Mouse (Mus musculus) liver, embryonic 14.5 days (tissue): ENCODE data around the gene Fam160a2. TPM values are rescaled to one million over a fixed set of nuclear protein-coding genes. Genes with fewer than 3 reads are reported as not detected.

Source experiments
- ATAC-seq: fragments of 200-750 bp; cut with Nextera tagmentation; 2 replicates; pipeline ENCODE4 v1.8.0; 2017; ENCODE audit warnings: moderate number of reproducible peaks, mild to moderate bottlenecking, moderate library complexity; ENCODE audit not compliant: insufficient read depth
- DNase-seq, 3 experiments: peaks; one replicate each; pipeline ENCODE4 v3.0.0-alpha.2; 2012 to 2013; ENCODE audit warnings: low read depth in 3 of 3, low spot score in 3 of 3
- H3K27ac ChIP-seq: fragments of 300-500 bp; sonication (generic); 2 replicates; pipeline ENCODE4 v1.5.1; 2014; ENCODE audit warnings: moderate library complexity, mild to moderate bottlenecking, control low read depth, inconsistent platforms
- H3K27me3 ChIP-seq: fragments of 300-500 bp; sonication (generic); 2 replicates; pipeline ENCODE4 v1.6.1; 2014; ENCODE audit warnings: mild to moderate bottlenecking, low read length, moderate library complexity; ENCODE audit not compliant: control insufficient read depth, insufficient read depth
- H3K36me3 ChIP-seq: fragments of 300-500 bp; sonication (generic); replicated peaks from 2 replicates; pipeline ENCODE4 v1.6.1; 2014; ENCODE audit warnings: low read depth; ENCODE audit not compliant: control insufficient read depth, insufficient read depth
- H3K4me1 ChIP-seq, 2 experiments: fragments of 200-500 bp in 1 of 2; fragments of 300-500 bp in 1 of 2; sonication (generic) in 1 of 2; replicated peaks; 2 replicates each; pipeline ENCODE4 v1.6.1; 2012 to 2014; ENCODE audit warnings: antibody characterized with exemption in 1 of 2, inconsistent platforms in 1 of 2, low read length in 1 of 2; ENCODE audit not compliant: control insufficient read depth in 2 of 2, insufficient read depth in 2 of 2
- H3K4me2 ChIP-seq: fragments of 300-500 bp; sonication (generic); 2 replicates; pipeline ENCODE4 v1.6.1; 2014; ENCODE audit warnings: low read depth, mild to moderate bottlenecking, control low read depth, moderate library complexity
- H3K4me3 ChIP-seq, 2 experiments: fragments of 200-500 bp in 1 of 2; fragments of 300-500 bp in 1 of 2; sonication (generic) in 1 of 2; 2 replicates each; pipeline ENCODE4 v1.5.1; 2012 to 2014; ENCODE audit warnings: low read depth in 2 of 2, low read length in 2 of 2, mild to moderate bottlenecking in 2 of 2, control low read depth in 1 of 2, inconsistent platforms in 1 of 2, moderate library complexity in 1 of 2; ENCODE audit not compliant: insufficient read depth in 1 of 2
- H3K9ac ChIP-seq: fragments of 300-500 bp; sonication (generic); replicated peaks from 2 replicates; pipeline ENCODE4 v1.6.1; 2014; ENCODE audit warnings: mild to moderate bottlenecking, control low read depth, moderate library complexity
- H3K9me3 ChIP-seq: fragments of 300-500 bp; sonication (generic); 2 replicates; pipeline ENCODE4 v1.6.1; 2016; ENCODE audit warnings: low read length, mixed read lengths; ENCODE audit not compliant: control insufficient read depth
- CTCF ChIP-seq: IDR thresholded peaks from 2 replicates; pipeline ENCODE4 v1.5.1; 2016; ENCODE audit warnings: antibody characterized with exemption, low read depth, control low read depth
- EP300 ChIP-seq: IDR thresholded peaks from 2 replicates; pipeline ENCODE4 v1.6.1; 2016; ENCODE audit warnings: antibody characterized with exemption, low read depth
- WGBS: fragments of 180-500 bp; shearing (Covaris S2); extraction: QIAGEN DNeasy Blood & Tissue Kit; methylation state at CpG from one replicate; pipeline ENCODE4 v1.1.7; 2014; ENCODE audit not compliant: insufficient replicate concordance; 5-methylcytosine and 5-hydroxymethylcytosine counted together
- polyA plus RNA-seq, 2 experiments: library from polyadenylated mRNA; depleted of rRNA in 1 of 2; stranded (reverse) in 1 of 2; unstranded in 1 of 2; fragments of >200 nt; fragmentation: Nextera tagmentation in 1 of 2; extraction: Ambion mirVana in 1 of 2; gene quantifications; 2 replicates each; pipeline versions ENCODE4 v1.2.1 to v1.2.3; 2012 to 2014

Fam160a2 gene
- polyA plus RNA-seq, 2 experiments = 7.4 to 8.1 TPM

DNA sequence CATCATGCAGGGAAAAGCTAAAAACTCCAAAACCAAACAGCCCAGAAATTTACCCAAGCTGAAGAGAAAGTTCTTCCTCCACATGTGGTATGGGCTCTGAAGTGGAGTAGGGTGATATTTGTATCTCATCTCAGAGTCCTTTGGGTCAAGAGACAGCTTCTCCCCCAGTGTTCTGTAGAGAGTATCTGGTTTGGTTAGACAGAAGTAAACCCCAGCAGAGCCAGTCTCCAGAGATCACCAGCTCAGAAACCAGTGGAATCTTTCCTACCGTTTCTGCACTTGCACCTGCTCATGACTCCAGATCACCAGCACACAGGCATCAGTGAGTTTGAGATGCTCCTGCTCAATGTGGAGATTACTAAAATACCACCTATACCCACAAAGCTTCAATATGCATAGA is 65.8 kb downstream of the Fam160a2 start, which contains the start of gene Olfr690:
TSS of gene Olfr690 (minus strand) at position 101 of the 400 bp plus-strand sequence.
- TF ChIP-seq CTCF (no peak), EP300 (no peak)
- no peak within 1 kb of the TSS for H3K9ac ChIP-seq
- no peak within 1 kb of the TSS for H3K4me2 ChIP-seq
- 64% methylated on average over 1 of the region's 1 CpGs for WGBS
- H3K36me3 ChIP-seq = no peaks in the 10 kb centered on the region
- no peaks in the 10 kb centered on the region for H3K9me3 ChIP-seq
- H3K27ac ChIP-seq = no peak within 1 kb of the TSS
- ATAC-seq = no peak
- no peaks in the 10 kb centered on the region for H3K27me3 ChIP-seq
- H3K4me3 ChIP-seq = no peak within 1 kb of the TSS
- DNase-seq = no peak
- no peaks in the 10 kb centered on the region for H3K4me1 ChIP-seq

DNA sequence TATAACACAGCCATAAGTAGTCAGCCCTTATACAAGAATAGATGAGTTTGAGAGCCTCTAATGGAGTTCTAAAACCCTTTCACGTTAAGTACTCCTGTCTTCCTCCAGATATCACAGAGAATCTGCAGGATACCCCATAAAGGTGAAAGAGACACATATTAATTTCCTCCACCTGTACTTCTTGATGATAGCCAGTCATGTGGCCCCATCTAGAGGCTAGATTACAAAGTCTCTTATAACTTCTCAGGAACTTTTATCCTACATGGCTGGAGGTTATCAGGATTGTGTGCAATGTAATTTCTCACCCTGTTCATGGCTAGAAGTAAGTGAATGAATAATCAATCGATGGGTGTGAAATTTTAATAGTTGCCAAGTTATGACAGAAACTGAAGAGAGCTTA is 74.6 kb downstream of the Fam160a2 start:
- ATAC-seq (no peak), DNase-seq (no peak)
- Histone ChIP-seq H3K4me1 (no peaks in the 10 kb centered on the region), H3K4me3 (no peak overlapping the region), H3K27me3 (no peaks in the 10 kb centered on the region), H3K27ac (no peak overlapping the region), H3K9ac (no peak overlapping the region), H3K9me3 (no peaks in the 10 kb centered on the region), H3K36me3 (no peaks in the 10 kb centered on the region), H3K4me2 (no peak overlapping the region)
- 47% methylated on average over 2 of the region's 2 CpGs for WGBS
- TF ChIP-seq CTCF (no peak), EP300 (no peak)

Other genes starting within 250 kb of the Fam160a2 start
- gene Olfr684, start 236.4 kb downstream of the Fam160a2 start, polyA plus RNA-seq (2012; rRNA removed) = not detected in 2 replicates
- not detected in 2 replicates for gene Olfr684, start 236.4 kb downstream of the Fam160a2 start, polyA plus RNA-seq (2014; fragmentation: Nextera tagmentation; extraction: Ambion mirVana)
- gene Olfr685, start 214.0 kb downstream of the Fam160a2 start, polyA plus RNA-seq (2012; rRNA removed) = not detected in 2 replicates
- not detected in 2 replicates for gene Olfr685, start 214.0 kb downstream of the Fam160a2 start, polyA plus RNA-seq (2014; fragmentation: Nextera tagmentation; extraction: Ambion mirVana)
- not detected in 2 replicates for gene Olfr686, start 192.6 kb downstream of the Fam160a2 start, polyA plus RNA-seq (2012; rRNA removed)
- not detected in 2 replicates for gene Olfr686, start 192.6 kb downstream of the Fam160a2 start, polyA plus RNA-seq (2014; fragmentation: Nextera tagmentation; extraction: Ambion mirVana)
- gene Olfr688, start 112.0 kb downstream of the Fam160a2 start, polyA plus RNA-seq (2012; rRNA removed) = not detected in 2 replicates
- not detected in 2 replicates for gene Olfr688, start 112.0 kb downstream of the Fam160a2 start, polyA plus RNA-seq (2014; fragmentation: Nextera tagmentation; extraction: Ambion mirVana)
- gene Olfr689, start 88.9 kb downstream of the Fam160a2 start, polyA plus RNA-seq (2012; rRNA removed) = not detected in 2 replicates
- not detected in 2 replicates for gene Olfr689, start 88.9 kb downstream of the Fam160a2 start, polyA plus RNA-seq (2014; fragmentation: Nextera tagmentation; extraction: Ambion mirVana)
- gene Olfr690, start 66.0 kb downstream of the Fam160a2 start, polyA plus RNA-seq (2012; rRNA removed) = not detected in 2 replicates
- gene Olfr690, start 66.0 kb downstream of the Fam160a2 start, polyA plus RNA-seq (2014; fragmentation: Nextera tagmentation; extraction: Ambion mirVana) = not detected in 2 replicates
- not detected in 2 replicates for gene Olfr691, start 57.8 kb downstream of the Fam160a2 start, polyA plus RNA-seq (2012; rRNA removed)
- gene Olfr691, start 57.8 kb downstream of the Fam160a2 start, polyA plus RNA-seq (2014; fragmentation: Nextera tagmentation; extraction: Ambion mirVana) = not detected in 2 replicates
- gene Olfr692, start 31.8 kb downstream of the Fam160a2 start, polyA plus RNA-seq (2012; rRNA removed) = not detected in 2 replicates
- gene Olfr692, start 31.8 kb downstream of the Fam160a2 start, polyA plus RNA-seq (2014; fragmentation: Nextera tagmentation; extraction: Ambion mirVana) = not detected in 2 replicates
- gene Gm5901, start 25.0 kb downstream of the Fam160a2 start, polyA plus RNA-seq (2012; rRNA removed) = not detected in 2 replicates
- gene Gm5901, start 25.0 kb downstream of the Fam160a2 start, polyA plus RNA-seq (2014; fragmentation: Nextera tagmentation; extraction: Ambion mirVana) = not detected in 2 replicates
- gene Cnga4, start 4.5 kb upstream of the Fam160a2 start, polyA plus RNA-seq (2012; rRNA removed) = 0.02 TPM in 1 of 2 replicates, not detected in the other
- gene Cnga4, start 4.5 kb upstream of the Fam160a2 start, polyA plus RNA-seq (2014; fragmentation: Nextera tagmentation; extraction: Ambion mirVana) = not detected in 2 replicates
- not detected in 2 replicates for gene Cckbr, start 25.7 kb upstream of the Fam160a2 start, polyA plus RNA-seq (2012; rRNA removed)
- not detected in 2 replicates for gene Cckbr, start 25.7 kb upstream of the Fam160a2 start, polyA plus RNA-seq (2014; fragmentation: Nextera tagmentation; extraction: Ambion mirVana)
- 2.3 and 2.6 TPM in 2 replicates for gene Cavin3, start 82.2 kb upstream of the Fam160a2 start, polyA plus RNA-seq (2012; rRNA removed)
- gene Cavin3, start 82.2 kb upstream of the Fam160a2 start, polyA plus RNA-seq (2014; fragmentation: Nextera tagmentation; extraction: Ambion mirVana) = 4.1 and 4.7 TPM in 2 replicates
- 9.3 and 11.5 TPM in 2 replicates for gene Smpd1, start 154.3 kb upstream of the Fam160a2 start, polyA plus RNA-seq (2012; rRNA removed)
- gene Smpd1, start 154.3 kb upstream of the Fam160a2 start, polyA plus RNA-seq (2014; fragmentation: Nextera tagmentation; extraction: Ambion mirVana) = 22.3 and 25.2 TPM in 2 replicates
- 2.1 and 3.0 TPM in 2 replicates for gene Apbb1, start 181.6 kb upstream of the Fam160a2 start, polyA plus RNA-seq (2012; rRNA removed)
- gene Apbb1, start 181.6 kb upstream of the Fam160a2 start, polyA plus RNA-seq (2014; fragmentation: Nextera tagmentation; extraction: Ambion mirVana) = 1.6 and 2.3 TPM in 2 replicates
- gene Hpx, start 200.1 kb upstream of the Fam160a2 start, polyA plus RNA-seq (2012; rRNA removed) = 203 and 207 TPM in 2 replicates
- gene Hpx, start 200.1 kb upstream of the Fam160a2 start, polyA plus RNA-seq (2014; fragmentation: Nextera tagmentation; extraction: Ambion mirVana) = 276 and 285 TPM in 2 replicates
- 3.8 and 4.3 TPM in 2 replicates for gene Trim3, start 233.5 kb upstream of the Fam160a2 start, polyA plus RNA-seq (2012; rRNA removed)
- gene Trim3, start 233.5 kb upstream of the Fam160a2 start, polyA plus RNA-seq (2014; fragmentation: Nextera tagmentation; extraction: Ambion mirVana) = 1.9 and 2.2 TPM in 2 replicates
- 47.6 and 58.7 TPM in 2 replicates for gene Timm10b, start 240.0 kb upstream of the Fam160a2 start, polyA plus RNA-seq (2012; rRNA removed)
- gene Timm10b, start 240.0 kb upstream of the Fam160a2 start, polyA plus RNA-seq (2014; fragmentation: Nextera tagmentation; extraction: Ambion mirVana) = 120 and 122 TPM in 2 replicates
- gene Arfip2, start 240.4 kb upstream of the Fam160a2 start, polyA plus RNA-seq (2012; rRNA removed) = 11.2 and 15.4 TPM in 2 replicates
- gene Arfip2, start 240.4 kb upstream of the Fam160a2 start, polyA plus RNA-seq (2014; fragmentation: Nextera tagmentation; extraction: Ambion mirVana) = 12.3 and 14.6 TPM in 2 replicates
- gene Gm45799, start 240.5 kb upstream of the Fam160a2 start, polyA plus RNA-seq (2012; rRNA removed) = 42.2 and 69.5 TPM in 2 replicates
- gene Gm45799, start 240.5 kb upstream of the Fam160a2 start, polyA plus RNA-seq (2014; fragmentation: Nextera tagmentation; extraction: Ambion mirVana) = 24.6 and 26.1 TPM in 2 replicates